Mouse (Mus musculus): ENCODE measurements around the gene Gm8108. TPM values are rescaled to one million over a fixed set of nuclear protein-coding genes. Genes with fewer than 3 reads are reported as not detected.
"Not testable (repeated sequence)": the region's sequence is repeated elsewhere in the genome, so short reads cannot be mapped to it uniquely, and the experiment has no call there.

Gene Gm8108
- total RNA-seq (2021) = 10 to 100 TPM in 1 of 2 experiments, 1 to 10 TPM in 1; 8.5 to 10.8 TPM
- long read RNA-seq, partial matches to known transcripts = 1 of 17 reads
- long read RNA-seq, other reads (novel, unspliced or antisense) = 16 of 17 reads

DNA sequence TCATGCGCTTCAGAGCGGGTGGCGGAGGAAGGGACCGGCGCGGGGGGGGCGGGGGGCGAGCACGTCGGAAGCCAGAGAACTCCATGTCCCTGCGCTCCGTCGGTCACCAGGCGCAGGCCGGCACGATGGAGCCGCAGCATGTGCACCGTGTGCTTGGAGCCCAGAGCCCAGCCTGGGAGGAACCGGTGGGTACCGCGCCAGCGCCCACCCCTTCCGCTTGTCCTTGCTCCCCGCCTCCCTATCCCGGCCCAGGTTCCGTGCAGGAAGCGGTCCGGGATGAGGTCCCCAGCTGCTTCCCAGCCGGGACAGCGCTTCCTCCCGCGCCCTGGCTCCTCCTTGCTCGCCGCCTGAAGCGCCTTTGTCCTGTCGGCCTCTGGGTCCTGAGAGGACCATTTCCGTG is at the start of gene Gm8108:
Gene Gm8108, plus strand, starts transcription at position 101 of the 400 bp plus-strand sequence.
- peak; percentile 4 to 15 for DNase-seq (ENCODE audit: low spot score in 2 of 2)

DNA sequence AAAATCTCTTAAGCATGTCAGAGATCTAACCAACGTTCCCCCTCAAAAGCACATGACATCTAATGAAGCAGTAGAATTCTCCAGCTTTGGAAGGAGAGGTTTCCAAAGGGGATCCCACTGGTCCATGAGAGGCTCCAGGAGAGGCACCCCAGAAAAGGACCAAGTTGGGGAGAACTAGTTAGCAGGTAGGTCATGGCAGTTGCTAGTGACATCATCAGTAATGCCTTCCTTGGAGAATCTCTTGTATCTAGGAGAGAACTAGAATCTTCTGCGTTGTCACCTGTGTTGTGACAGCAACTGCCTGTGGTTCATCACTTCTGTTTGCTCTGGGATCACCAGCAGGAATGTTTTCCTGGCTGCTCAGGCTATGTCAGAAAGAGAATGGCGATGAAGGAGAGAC is 26.5 kb upstream of the Gm8108 start, which contains the start of gene Gm3115:
Gene Gm3115, plus strand, starts transcription at position 301 of the 400 bp plus-strand sequence.
- not testable (repeated sequence) for DNase-seq (ENCODE audit: low spot score in 2 of 2)

DNA sequence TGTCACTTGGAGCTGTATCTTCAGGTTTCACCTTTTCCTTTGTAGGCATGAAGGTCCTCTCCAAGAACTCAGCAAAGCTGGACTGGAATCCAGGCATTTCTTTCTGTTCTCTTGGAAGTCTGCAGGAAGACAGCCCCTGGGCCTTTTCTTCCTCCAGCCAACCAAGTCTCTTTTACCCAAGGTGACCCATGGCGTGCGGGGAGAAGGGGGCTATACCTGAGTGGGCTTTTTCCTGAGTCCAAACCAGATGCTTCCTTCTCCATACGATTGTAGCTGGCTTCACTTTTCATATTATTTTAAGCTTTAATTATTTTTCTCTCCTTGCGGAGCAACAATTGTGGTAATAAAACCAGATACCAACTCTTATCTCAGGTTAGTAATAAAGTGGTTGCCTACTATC is 31.3 kb downstream of the Gm8108 start:
- not testable (repeated sequence) for DNase-seq (ENCODE audit: low spot score in 2 of 2)

DNA sequence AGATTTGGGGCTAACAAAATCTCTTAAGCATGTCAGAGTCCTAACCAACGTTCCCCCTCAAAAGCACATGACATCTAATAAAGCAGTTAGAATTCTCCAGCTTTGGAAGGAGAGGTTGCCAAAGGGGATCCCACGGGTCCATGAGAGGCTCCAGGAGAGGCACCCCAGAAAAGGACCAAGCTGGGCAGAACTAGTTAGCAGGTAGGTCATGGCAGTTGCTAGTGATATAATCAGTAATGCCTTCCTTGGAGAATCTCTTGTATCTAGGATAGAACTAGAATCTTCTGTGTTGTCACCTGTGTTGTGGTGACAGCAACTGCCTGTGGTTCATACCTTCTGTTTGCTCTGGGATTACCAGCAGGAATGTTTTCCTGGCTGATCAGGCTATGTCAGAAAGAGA is 54.4 kb downstream of the Gm8108 start, which contains the start of gene Gm3127:
Gene Gm3127, plus strand, starts transcription at position 301 of the 400 bp plus-strand sequence.
- DNase-seq (ENCODE audit: low spot score in 2 of 2) = not testable (repeated sequence)

DNA sequence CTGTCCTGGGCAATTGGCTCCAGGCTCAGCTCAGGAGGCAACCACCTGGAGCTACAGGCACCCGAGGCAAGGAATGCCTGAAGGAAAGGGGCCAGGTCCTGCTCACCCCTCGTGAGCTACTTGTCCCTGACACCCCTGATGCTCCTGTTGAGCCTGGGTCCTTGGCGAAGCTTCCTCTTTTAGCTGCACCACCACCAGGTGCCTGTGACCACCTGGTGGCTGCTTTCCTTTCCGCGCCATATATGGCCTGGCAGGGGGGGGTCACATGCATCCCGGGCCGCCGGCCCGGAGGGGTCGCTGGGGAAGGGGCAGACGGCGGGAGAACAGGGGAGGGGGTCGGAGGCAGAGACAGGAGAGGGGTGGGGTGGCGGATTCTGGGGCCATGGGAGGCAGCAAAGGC is 71.7 kb downstream of the Gm8108 start:
- DNase-seq (ENCODE audit: low spot score in 2 of 2) = peak; percentile 2 to 9

Other genes with a start within 250 kb of the Gm8108 start
- gene Gm2916, start 226.4 kb upstream of the Gm8108 start, total RNA-seq (2021) = under 1 TPM in 1 of 2 experiments, not detected in 1; 0.43 TPM
- gene Gm3029, start 178.8 kb upstream of the Gm8108 start, total RNA-seq (2021) = not detected
- under 1 TPM in 1 of 2 experiments, not detected in 1; 0.25 TPM for gene Gm3095, start 147.0 kb upstream of the Gm8108 start, total RNA-seq (2021)
- gene Gm3099, start 112.1 kb upstream of the Gm8108 start, total RNA-seq (2021) = not detected
- gene Gm5796, start 86.6 kb upstream of the Gm8108 start, total RNA-seq (2021) = 10 to 100 TPM; 10.3 to 12.5 TPM
- gene Gm3115, start 26.4 kb upstream of the Gm8108 start, total RNA-seq (2021) = under 1 TPM in 1 of 2 experiments, not detected in 1; 0.71 TPM
- not detected for gene Gm3127, start 54.5 kb downstream of the Gm8108 start, total RNA-seq (2021)
- 1 to 10 TPM; 3.1 to 4.2 TPM for gene Gm2974, start 72.0 kb downstream of the Gm8108 start, total RNA-seq (2021)
- gene Gm3138, start 139.1 kb downstream of the Gm8108 start, total RNA-seq (2021) = not detected
- not detected for gene Gm3149, start 206.8 kb downstream of the Gm8108 start, total RNA-seq (2021)
- 1 to 10 TPM; 1.8 to 2.1 TPM for gene 2610042L04Rik, start 224.2 kb downstream of the Gm8108 start, total RNA-seq (2021)